Mouse (Mus musculus) adrenal gland, postnatal 10 days (tissue): ENCODE measurements around the gene Ptprk. TPM values are rescaled to one million over a fixed set of nuclear protein-coding genes. Genes with fewer than 3 reads are reported as not detected.
A peak's percentile ranks its signal among the peaks of the same experiment; 100 is the strongest.

ENCODE experiments used
- DNase-seq: peaks from one replicate; pipeline ENCODE4 v3.0.0; 2021; ENCODE audit warnings: mixed read lengths
- total RNA-seq, 2 experiments: library from RNA; stranded (reverse); gene quantifications; 2 replicates each; pipeline ENCODE4 v1.2.3; 2021

The Ptprk gene
- total RNA-seq, 2 experiments from 2014 or later = 21.8 to 24.1 TPM

DNA sequence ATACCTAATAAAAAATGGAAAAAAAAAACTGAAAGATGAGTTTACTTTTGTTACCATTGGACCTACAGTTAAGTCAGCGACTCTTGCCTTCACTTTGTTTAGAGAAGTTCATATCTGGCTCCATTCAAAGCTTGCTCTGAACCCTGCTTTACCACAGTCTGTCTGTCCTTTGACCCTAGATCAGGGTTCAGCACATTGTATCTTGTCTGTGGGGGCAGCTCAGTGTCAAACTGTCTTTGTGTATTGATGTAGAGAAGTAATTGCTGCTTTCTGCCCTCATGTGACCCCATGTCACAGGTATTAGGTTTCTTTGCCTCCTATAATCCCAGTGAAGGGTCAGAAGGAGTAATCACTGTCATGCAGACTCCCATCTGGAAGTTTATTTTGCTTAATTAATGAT, 222.9 kb downstream of the Ptprk start:
- no peak for DNase-seq

DNA sequence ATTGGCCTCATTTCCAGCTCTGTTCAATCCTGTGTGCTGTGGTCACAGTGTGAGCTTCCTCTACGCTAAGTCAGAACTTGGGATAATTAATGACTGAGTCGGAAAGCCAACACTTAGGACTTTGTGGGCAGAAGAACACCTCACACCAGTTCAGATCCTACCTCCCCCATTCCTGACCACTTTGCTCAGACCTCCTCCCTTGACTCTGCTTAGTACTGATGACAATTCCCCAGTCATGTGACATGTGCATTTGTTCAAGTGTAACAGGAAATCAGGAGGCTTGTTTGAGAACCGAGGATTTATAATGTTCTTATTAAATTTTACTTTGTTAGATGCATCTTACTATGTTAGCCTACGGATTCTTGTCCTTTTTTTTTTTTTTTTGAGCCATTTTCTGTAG, 224.6 kb downstream of the Ptprk start:
- DNase-seq = no peak

DNA sequence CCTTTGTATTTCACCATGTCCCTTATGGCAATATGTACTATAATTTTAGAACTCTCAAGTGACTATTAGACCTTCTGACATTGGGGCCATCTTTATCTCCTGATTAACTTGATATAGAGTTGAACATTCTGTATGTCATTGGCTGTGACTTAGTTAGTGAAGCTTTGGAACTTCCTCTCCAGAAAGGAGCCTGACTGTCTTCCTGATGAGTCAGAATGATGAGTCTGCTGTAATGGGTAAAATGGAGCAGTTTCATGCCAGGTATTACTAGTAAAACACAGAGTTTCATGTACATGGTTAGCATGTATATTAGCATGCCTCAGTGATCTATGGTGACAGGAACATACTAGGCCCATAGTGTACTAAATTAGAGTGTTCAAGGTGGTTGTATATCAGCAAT, 229.2 kb downstream of the Ptprk start:
- no peak for DNase-seq

DNA sequence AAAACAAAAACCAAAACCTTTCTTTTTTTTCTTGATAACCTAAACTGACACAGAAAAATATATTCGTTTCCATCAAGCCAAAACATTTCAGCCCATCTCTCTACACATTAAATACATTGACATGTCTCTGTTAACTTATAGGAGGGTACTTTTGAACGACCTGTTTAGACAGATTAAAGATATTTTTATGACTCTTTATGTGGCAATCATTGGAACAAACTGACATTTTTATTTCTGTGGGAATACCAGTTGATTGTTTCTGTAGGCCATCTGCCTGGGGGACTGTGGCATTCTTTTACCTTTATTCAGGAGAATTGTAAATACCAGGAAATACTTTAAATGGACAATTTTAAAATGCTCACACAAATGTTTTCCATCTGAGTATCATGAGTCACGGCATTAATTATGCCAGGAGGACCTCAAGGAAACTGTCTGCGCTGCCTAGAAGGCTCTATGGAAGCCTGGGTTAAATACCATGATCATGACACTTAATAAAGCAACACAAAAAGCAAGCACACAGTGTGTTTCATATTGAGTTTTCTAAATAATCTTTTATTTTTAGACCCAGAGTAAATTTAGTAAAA, 229.8 kb downstream of the Ptprk start:
- no peak for DNase-seq

DNA sequence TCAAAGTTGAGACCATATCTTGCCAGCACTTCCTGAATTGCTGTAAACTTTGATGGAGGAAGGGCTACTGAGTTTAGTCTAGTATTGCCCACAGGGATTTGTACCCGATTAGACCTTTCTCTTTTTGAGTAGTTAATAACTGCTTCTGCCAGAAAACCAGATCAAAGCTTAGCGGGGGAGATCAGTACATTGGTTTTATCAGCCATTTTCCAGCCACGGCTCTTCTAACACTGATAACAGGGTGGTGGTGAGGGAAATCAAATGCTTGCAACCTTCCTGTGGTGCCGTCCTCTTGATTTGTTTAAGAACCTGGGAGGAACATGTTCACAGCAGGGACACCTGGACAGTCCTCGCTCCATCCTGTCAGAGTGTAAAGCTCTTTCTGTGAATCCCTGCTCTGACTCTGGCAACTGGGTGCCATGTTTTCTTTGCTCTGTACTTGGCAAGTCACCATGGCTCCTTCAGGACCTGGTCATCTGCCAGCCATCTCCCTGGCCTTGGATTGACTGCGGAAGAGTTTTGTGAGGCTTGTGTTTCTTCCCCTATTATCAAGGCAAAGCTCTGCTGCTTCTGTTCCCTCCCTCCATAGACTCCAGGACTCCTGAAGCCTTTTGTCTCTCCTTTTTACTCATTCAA, 231.9 kb downstream of the Ptprk start:
- peak; percentile 10 for DNase-seq

DNA sequence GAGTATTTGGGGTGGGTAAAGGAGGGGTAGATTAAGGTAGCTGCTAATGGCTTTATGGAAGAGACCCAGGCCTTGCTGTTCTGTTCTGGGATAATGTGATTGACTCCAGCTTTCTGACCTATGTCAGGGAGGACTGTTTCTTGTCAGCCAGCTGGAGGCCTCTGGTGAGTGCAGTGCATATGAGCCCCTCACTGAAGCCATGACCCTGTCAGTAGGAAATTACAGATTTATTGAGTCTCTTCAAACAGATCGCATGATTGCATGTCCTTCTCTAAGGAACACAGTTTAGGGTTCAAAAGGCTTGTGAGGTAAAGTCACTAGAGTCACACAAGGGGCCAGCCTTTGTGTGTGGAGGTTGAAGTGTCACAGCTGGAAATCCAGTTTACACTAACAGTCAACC, 236.7 kb downstream of the Ptprk start:
- no peak for DNase-seq

DNA sequence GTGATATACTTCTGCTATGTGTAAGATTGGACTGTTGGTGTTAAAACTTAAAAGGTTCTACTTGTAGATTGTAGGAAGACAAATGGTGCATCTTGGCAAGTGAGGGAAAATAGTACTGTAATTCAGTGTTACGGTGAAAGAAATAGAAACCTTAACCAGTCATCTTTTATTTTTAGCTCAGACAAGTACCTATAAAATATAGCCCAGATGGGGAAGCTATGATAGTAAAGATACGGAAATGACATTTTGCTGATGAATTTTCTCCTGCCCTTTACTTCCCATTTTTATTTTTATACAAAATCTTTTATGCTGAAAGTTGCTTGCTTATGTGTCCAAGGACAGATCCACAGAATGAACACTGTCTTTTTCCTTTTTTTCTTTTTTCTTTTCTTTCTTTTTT, 248.4 kb downstream of the Ptprk start:
- no peak for DNase-seq

DNA sequence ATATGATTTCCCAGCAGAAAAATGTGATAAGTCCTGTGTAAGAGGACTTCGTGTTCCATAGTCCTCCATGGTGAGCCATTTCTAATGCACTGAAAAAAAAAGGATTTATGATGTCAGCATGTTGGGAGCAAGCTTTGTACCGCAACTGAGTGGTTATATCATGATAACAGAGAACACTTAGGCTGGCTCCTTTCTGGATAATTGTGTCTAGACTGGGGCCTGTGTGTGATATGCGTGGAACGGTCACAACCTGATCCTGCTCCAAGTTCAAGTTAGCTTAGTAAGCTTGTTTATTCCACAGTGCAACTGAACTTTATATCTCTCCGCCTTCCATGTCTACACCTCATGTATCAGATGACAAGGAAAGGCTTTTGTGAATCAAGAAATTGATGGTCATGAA, 260.6 kb downstream of the Ptprk start:
- no peak for DNase-seq

DNA sequence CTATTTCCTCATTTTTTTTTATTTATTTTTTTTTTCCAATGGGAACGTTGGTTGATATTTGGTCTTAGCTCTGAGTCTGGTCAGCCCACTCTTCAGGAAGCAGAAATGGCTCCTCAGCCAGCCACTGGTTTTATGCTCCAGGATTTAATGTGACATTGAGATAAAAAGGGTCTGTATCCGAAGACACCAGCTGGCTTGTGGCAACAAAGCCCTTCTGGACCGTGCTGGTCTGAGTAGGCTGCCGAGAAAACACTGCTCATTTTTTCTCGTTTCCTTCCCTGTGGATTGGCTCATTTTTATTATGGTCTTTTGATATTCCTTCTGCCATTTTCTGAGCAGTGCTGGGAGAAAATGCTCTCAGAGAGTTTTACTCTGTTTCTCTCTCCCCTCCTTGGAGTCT, 263.9 kb downstream of the Ptprk start:
- no peak for DNase-seq

DNA sequence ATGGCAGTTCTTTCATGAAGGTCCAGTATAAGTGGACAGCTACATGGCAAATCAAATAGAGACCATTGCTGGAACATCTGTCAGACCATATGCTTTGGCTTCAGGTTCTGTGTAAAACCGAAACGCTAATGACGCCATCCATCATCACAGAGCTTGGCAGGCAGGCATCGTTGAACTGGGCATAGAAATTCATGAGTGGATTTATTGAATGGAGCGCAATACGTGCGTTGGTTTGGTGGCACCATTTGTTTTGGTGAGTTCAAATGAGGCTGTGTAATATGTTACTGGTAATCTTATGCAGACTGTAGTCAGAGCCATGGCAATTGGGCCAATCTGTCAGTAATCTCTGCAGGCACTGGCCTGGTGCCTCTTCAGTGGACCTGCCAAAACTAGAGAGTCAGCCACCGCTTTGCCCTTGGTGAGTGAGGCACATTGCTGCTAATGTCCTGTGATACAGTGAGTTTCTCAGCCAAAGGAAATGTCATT, 270.6 kb downstream of the Ptprk start:
- peak; percentile 20 for DNase-seq

DNA sequence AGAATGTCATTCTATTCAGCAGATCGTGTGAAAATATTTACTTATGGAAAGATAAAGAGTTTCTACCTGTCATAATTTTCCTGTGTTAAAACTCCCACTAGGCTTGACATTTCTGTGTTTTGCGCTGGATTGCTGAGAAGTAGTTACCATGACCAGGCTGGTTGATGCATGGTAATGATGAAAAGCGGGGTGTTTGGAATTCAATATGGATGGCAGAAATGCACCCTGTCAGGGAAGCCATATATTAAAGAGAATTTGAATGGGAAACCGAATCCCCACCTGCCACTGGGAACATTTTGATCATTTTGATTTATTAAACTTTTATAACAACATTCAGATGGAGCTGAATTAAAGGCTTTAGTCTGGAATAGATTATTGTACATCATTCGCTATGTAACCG, 290.7 kb downstream of the Ptprk start:
- DNase-seq = no peak

DNA sequence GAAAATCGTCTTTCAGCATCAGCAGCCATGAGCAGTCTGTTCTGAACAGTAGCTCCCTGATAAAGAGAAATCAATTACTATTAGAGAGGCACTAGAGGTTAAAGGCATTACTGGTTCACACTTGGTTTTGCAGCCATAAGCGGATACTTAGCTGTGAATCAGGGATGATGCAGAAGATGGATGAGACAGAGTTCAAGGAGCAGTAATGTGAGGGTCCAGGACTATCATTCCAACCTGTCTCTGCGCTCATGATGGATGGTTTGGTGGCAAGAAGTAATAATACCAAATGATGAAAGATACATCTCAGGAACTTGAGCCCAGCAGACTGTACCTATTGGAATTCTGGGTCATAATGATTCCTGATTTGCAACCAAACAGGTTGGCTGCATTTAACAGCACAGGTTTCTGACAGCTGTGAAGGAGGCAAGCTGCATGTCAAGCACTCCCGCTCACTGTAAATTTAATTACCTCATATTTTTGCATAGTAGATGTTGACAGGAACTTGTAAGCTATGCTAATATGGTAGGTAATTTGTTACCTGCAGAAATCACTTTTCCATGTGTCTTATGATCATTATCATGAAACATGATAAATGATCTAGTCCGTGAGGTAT, 291.6 kb downstream of the Ptprk start:
- DNase-seq = no peak

DNA sequence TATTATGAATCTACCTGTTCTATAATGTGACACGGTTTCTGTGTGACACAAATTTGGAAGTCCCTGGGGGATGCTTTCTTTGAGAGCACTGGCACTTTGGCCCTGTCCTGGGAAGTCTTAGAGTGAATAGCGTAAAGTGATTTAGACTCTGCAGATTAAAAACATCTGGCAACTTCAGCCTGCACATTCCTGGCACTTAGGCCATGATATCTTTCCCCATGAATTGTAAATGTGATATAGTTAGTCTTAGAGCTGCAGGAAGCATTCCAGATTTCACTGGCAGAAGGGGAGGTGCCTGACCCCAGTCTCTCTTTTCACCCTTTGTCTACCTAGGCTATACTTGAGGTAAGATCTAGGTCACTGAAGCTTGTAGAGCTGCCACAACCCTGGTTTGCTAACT, 295.2 kb downstream of the Ptprk start:
- no peak for DNase-seq

DNA sequence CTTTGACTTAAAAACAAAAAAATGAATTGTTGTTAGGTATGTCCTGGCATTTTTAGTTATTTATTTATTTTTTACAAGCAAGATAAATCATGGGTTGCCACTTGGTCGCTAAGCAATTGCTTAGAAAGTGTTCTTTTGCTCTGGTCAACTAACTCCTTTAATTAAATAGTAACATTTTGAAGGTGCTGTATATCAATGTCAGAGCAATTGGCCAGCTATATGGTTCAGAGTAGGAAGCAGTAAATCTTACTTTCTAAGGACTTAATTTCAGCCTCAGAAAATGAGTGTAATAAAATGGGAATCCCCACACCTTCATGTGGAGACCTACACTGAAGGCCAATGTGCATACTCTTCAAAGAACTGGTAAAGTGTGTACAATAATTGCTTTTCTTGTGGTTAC, 300.3 kb downstream of the Ptprk start:
- no peak for DNase-seq

DNA sequence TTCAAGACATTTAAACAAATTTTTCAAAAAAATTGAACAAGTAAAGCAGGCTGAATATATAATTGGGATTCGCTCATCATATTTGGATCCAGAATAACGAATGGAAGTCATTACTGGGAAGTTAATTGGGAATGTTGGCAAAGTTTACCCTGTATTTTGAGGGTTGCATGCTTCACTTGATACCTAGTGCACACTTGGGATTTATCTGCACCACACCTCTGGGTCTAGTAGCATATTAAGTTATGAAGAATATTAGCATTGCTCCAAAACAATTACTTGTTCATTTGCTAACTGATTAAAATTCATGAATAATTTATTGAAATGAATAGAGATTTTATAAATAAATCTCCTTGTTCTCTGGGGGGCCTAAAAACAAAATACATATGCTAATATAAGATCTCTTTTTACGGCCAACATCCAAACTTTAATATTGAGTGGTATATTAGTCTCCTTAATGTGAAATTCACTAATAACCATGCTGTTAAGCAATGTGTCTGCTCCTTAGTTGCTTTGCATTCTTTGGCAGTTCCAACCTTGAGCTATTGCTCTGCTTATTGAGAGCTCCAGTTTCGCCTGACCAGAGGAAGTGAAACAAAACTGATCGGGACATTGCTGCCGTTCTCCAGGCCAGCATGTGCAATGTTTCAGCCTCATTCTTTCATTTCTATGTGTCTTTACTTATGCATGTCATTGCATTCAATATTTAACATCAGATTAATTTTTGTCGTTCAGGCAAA, 305.3 kb downstream of the Ptprk start:
- DNase-seq = no peak

DNA sequence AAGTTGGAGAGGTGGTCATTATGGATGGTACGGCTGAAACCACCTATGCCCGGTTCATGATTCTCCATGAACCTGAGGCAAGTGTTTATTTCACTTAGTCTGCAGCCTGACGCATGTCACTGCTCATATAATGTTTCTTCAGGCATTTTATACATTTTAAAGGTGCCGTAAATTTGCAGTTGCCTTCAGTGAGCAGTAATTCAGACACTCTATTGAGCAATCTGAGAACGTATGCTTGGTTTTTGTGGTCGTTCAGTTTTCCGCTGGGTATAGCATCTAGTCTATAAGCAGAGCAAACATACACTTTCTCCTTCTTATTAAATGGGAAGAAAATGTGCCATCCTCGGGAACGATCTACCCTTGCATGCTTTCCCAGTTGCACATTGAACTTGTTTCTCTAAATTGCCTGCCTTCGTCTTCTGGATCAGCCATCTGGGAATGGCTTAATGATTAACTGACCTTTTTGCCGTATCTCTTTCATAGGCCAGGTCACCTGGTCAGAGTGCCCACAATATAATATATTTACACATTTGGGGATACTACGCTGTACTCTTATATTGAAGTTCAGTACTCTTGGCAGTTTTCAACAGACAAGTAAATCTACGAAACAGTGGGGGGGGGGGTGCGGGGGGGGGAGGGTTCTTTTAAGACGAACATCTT, 313.1 kb downstream of the Ptprk start:
- no peak for DNase-seq

DNA sequence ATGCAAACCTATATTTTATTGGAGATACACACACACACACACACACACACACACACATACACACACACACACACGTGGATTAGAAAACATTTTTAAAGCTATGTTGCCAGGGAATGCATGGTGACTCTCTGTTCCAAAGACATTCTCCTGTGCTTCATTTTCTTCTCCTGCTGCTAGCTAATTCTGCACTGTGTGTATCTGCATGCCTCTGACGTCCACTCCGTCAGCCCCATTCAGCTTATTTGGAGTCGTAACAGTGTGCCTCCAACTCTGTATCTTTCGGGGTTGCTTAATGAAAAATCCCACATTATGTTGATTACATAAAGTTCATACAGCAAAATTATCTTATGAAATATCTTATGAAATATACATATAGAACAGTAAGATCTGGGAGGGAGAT, 316.5 kb downstream of the Ptprk start:
- no peak for DNase-seq

DNA sequence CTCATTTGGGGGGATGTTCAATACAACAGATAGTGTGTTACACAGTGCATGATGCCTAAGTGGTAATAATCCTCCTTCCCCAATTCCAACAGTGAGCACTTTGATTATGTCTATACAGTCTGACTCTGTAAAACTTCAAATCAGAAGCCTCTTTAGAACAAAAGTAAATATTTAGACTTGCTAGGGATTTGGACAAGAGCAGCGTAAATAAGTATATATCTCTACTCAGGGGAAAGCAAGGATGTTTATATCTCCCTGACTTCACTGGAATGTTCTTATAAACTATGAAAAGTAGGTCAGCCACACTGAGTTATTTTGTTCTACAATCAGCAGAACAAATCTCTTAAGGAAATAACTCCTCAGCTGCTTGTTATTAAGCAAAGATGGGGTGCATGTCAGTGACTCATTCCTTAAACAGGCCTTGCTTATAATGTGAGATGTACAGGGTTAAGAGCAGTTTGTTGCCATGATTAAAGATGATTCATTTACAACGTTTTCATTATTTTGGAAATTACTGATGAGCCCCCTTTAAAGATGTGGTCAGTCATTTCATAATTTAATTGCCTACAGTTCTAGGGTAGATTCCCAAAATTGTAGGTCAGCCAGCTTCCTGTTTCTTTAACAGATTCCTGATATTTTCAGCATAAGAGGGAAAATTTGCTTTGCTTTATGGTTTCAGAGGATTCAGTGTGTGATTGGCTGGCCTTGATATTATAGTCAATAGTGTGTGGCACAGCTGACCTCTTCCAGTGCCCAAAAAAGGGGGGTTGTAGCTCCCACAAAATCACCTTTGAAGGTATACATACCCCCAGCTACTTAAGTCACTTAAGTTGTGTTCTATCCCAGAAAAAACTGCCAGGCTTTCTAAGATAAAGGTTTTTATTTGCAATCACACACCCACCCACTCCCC, 321.2 kb downstream of the Ptprk start:
- DNase-seq = no peak

DNA sequence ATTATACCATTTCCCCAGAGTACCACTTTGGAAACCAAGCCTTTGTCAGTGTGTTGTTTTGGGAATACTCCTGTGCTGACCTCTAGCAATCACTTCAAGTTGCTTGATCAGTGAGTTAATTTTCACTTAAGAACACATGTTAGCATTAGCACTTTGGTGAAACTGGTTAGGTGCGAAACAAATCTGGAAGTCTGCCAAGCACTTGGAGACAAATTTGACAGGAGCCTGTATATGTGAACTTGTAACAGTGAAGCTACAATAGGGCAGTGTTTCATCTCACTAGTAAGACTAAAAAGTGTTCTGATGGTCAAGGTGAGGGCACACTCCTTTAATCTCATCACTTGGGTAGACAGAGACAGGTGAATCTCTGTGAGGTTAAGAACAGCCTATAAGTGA, 321.9 kb downstream of the Ptprk start:
- no peak for DNase-seq

DNA sequence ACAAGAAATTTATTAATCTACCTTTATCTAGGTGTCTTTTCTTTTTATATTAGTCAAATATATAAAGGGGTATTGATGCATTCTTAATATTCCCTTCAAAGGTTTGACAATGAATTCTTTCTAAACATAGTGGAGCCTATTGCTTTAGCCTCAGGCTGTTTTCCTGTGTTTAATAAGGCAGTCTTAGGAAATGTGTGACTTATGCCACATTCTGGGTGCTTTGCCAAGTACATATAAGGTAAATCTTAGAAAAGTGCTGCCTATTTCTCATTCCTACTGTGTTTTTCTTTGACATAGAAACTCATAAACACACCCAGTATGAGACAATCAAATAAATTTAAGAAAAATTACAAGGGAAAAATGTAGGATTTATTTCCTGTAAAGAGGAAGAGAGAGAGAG, 327.2 kb downstream of the Ptprk start:
- DNase-seq = no peak

DNA sequence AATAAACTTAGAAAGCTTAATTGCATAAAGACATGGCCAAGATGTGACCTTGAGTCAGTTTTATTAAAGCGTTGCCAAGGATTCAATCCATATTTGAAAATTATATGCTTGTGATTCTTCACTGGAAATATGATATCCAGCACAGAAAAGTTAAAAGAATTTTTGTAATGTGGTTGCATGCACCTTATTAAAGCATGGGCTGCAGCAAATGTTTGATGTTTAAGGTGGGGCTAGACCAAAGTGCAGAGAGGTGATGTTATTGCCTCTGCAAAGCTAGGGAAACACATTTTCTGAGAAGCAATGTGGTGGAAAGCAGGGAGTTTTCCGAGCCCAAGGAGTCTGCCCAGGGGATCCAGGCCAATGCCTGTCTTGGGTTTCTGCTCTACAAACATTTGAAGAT, 334.4 kb downstream of the Ptprk start:
- no peak for DNase-seq

DNA sequence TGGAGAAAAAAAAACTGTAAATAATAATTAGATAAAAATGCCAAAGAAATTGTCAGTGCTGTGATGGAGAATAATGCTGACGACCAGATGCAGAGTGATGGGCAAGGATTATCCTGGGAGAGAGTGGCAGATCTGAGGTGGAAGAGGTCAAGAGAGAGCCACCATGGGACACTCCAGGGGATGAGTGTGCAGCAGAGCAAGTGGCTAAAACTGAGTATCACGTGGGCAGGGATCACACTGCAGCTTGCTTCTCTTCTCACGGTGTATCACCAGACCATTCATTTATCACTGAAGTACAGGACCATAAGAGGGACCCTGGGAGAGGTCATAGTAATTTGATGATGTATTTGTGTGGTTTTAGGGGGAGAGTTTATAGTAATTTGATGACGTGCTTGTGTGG, 340.2 kb downstream of the Ptprk start:
- DNase-seq = no peak
